Mouse (Mus musculus): ENCODE measurements around the gene Fuz. TPM values are rescaled to one million over a fixed set of nuclear protein-coding genes. Genes with fewer than 3 reads are reported as not detected.

The Fuz gene
- total RNA-seq, 2 experiments from 2014 or later: 20.4 to 22.9 TPM

GRCm38 (mm10) chr7:44877833-44878232 is 18.0 kb upstream of the Fuz start:
- intact Hi-C loops (cut with DNase I): no loop called here
- no peak for DNase-seq (ENCODE audit: low spot score in 2 of 2)

GRCm38 (mm10) chr7:44883036-44883435 is 12.8 kb upstream of the Fuz start:
- no peak for DNase-seq (ENCODE audit: low spot score in 2 of 2)
- intact Hi-C loops (cut with DNase I): no loop called here

DNA sequence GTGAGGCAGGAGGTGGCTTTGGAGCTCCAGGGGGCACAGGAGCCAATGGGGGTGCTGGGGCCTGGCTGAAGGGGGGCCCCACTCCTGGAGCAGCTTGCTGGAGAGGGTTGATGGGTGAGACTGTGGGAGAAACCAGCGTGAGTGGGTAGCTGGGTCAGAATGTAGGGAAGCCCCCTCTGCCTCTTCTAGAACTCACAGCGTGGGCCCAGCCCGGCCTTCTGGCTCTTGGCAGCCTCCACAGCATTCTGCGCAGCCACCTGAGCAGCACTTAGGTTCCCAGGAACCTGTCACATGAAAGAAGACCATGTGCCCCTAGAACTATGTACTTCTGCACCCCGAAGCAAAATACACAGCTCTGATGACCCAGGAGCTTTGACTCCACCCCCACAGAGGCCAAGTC is 11.2 kb upstream of the Fuz start:
- intact Hi-C loops (cut with DNase I): no loop called here
- DNase-seq (ENCODE audit: low spot score in 2 of 2): no peak

GRCm38 (mm10) chr7:44886964-44887363 is 8.9 kb upstream of the Fuz start:
- DNase-seq (ENCODE audit: low spot score in 2 of 2): no peak
- intact Hi-C loops (cut with DNase I): no loop called here

GRCm38 (mm10) chr7:44888256-44889105 is 7.4 kb upstream of the Fuz start:
- DNase-seq (ENCODE audit: low spot score in 2 of 2): no peak
- intact Hi-C loops (cut with DNase I): no loop called here

DNA sequence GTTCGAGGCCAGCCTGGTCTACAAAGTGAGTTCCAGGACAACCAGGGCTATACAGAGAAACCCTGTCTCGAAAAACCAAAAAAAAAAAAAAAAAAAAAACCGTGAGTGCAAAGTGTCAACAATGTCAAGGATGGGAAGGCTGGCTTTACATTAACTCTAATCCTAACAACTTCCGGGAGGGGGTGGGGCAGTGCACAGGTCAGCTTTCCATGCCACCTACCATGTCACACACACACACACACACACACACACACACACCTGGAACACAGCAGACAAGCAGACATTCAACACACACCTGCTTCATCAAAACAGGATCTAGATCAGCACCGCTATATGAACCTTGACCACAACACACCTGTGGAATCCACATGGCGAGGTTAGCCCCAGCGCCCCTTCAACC is 5.7 kb upstream of the Fuz start:
- intact Hi-C loops (cut with DNase I): loop anchor here (2.0 kb wide), 1 partner anchor 17 kb away; no protein-coding TSS in a partner anchor

DNA sequence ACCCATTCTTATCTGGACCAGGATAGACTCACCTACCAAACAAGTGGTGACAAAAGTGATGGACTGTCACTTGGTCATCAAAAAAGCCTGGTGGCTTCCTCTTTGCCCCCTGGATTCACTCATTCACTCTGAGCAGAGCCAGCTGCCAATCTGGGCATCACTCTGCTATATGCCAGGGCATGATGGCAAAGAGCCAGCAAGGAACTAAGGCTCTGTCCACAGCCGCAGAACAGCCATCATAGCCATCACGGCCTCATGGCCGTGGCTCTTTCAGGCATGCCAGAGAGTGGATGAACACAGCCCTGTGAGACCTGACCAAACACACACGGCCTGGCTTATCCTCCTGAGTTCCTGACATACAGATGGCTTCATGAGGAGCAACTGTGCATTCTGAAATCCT is 5.1 kb upstream of the Fuz start:
- no peak for DNase-seq (ENCODE audit: low spot score in 2 of 2)
- intact Hi-C loops (cut with DNase I): loop anchor here (2.0 kb wide), 1 partner anchor 18 kb away; no protein-coding TSS in a partner anchor

More for the DNA sequence above, 5.7 kb upstream of the Fuz start:
- DNase-seq (ENCODE audit: low spot score in 2 of 2): no peak

DNA sequence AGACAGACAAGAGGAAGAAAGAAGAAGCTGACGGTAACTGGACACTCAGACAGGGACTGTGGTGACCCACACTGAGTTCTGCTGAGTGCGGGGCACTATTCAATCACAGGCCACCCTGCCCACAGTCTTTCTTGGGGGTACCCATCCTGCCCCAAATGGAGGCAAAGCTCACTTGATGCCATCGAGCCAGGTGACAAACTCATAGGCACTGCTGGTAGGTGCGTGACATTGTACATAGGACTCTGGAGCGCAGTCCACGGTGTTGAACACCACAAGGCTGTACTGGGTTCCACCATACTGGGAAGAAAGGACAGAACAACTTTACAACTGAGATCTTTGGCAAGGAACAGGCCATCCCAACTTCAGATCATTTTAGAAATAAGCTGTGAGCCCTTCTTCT is 4.3 kb upstream of the Fuz start:
- intact Hi-C loops (cut with DNase I): loop anchor here (2.0 kb wide), 1 partner anchor 19 kb away; no protein-coding TSS in a partner anchor
- DNase-seq (ENCODE audit: low spot score in 2 of 2): no peak

DNA sequence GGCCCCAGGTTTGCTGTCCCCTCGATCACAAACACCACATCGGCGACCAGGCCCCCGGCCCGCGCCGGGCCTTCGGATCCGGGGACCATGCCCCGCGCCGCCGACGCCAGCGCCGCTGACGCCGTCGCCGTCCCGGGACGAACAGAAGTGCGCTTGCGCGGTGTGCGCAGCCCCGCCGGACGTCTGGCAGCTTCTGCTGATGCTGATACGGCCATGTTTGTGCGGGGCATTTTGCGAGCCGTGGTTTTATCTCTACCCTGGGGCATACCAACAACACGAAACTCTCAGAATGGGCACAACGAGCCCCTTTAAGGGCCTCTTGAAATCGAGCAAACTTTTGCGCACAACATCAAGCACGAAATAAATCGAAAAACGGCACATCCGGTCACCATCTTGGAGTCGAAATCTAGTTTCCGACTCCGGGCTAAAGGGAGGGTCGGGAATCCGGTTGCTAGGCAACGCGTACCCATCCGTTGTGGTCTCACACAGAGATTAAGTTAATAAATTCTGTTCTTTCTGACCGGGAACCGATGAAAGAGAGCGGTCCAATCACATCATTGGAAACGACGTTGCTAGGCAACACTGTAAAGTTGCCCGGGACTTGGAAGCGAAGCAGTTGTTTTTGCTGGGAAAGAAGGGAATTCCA is 3.5 kb upstream of the Fuz start, which contains the start of gene Med25:
TSS of gene Med25 (minus strand) at position 437 of the 646 bp plus-strand sequence.
- intact Hi-C loops (cut with DNase I): no loop called here
- DNase-seq (ENCODE audit: low spot score in 2 of 2): peak; percentile 95 to 96

DNA sequence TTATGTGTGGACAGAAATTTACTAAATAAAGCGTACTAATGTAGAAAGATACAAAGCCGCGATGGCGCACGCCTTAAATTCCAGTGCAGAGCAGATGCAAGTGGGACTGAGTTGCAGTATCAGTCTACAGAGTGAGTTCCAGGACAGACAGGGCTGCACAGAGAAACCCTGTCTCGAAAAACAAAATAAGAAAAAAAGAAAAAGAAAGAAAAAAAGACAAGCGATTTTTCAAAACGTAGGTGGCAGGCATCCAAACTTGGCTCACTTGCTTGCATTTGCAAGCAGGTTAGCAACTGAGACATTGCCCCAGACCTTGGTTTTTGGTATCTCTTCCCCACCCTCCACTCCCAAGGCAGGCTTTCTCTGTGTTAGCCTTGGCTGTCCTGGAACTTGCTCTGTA is 2.7 kb upstream of the Fuz start:
- DNase-seq (ENCODE audit: low spot score in 2 of 2): no peak
- intact Hi-C loops (cut with DNase I): no loop called here

DNA sequence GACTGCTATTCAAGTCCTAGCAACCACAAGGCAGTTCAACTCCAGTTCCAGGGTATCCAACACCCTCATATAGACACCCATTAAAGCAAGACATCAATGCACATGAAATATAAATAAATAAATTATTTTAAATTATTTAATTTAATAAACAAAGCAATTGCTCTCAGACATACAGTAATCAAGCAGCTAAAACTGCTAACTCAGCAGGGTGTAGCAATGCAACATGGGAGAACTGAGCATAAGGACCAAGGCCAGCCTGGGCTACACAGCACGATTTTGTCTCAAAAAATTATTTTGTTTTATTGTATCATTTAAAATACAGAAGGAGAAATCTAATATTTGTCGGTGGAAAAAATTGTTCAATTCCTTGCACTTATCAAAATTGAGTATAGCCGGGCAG is 1.7 kb upstream of the Fuz start:
- DNase-seq (ENCODE audit: low spot score in 2 of 2): no peak
- intact Hi-C loops (cut with DNase I): no loop called here

GRCm38 (mm10) chr7:44895206-44895592 is 680 bp upstream of the Fuz start:
- no peak for DNase-seq (ENCODE audit: low spot score in 2 of 2)
- intact Hi-C loops (cut with DNase I): no loop called here

DNA sequence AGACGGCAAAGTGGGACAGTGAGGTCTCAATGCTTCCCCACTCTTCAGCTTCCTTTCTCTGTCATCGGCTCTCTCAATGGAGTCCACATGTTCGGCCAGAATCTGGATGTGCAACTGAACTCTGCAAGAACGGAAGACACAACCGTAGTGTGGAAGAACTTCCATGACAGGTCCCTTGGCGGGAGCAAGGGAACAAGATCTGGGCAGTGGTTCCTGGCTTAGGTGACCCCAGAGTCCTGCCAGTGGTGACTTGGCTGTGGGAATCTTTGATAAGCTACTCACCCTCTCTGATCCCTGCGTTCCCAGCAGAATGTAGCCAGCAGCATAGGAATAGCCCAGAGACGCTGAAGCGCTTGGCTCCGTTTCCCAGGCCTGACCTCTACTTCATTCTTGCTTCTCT is 620 bp downstream of the Fuz start:
- DNase-seq (ENCODE audit: low spot score in 2 of 2): no peak
- intact Hi-C loops (cut with DNase I): no loop called here

DNA sequence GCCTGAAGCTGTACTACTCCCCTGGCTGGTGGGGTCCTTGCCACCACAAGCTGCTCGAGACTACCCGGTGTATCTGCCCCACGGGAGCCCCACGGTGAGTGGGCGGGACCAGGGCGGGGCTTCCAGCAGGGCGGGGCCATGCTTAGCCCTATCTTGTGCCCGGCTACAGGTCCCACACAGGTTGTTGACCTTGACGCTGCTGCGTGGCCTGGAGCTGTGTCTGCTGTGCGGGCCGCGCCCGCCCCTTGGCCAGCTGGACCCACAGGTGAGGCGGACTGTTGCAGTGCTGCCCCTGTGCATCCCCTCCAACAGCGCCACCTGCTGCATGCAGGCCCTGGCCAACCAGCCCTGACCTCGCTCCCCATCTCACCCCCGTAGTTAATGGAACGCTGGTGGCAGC is 2.7 kb downstream of the Fuz start:
- intact Hi-C loops (cut with DNase I): no loop called here
- DNase-seq (ENCODE audit: low spot score in 2 of 2): no peak

- intact Hi-C loops (cut with DNase I): no loop called here
- no peak for DNase-seq (ENCODE audit: low spot score in 2 of 2)
Measured at GRCm38 (mm10) chr7:44900632-44901031, 4.8 kb downstream of the Fuz start.

- intact Hi-C loops (cut with DNase I): no loop called here
- no peak for DNase-seq (ENCODE audit: low spot score in 2 of 2)
Measured at GRCm38 (mm10) chr7:44901230-44901722, 5.4 kb downstream of the Fuz start.

GRCm38 (mm10) chr7:44905430-44905829 is 9.6 kb downstream of the Fuz start:
- no peak for DNase-seq (ENCODE audit: low spot score in 2 of 2)
- intact Hi-C loops (cut with DNase I): no loop called here

- intact Hi-C loops (cut with DNase I): no loop called here
- DNase-seq (ENCODE audit: low spot score in 2 of 2): no peak
Measured at GRCm38 (mm10) chr7:44908706-44909476, 13.0 kb downstream of the Fuz start.

GRCm38 (mm10) chr7:44914396-44914795 is 18.5 kb downstream of the Fuz start:
- intact Hi-C loops (cut with DNase I): no loop called here
- DNase-seq (ENCODE audit: low spot score in 2 of 2): no peak

- intact Hi-C loops (cut with DNase I): no loop called here
- no peak for DNase-seq (ENCODE audit: low spot score in 2 of 2)
Measured at GRCm38 (mm10) chr7:44915314-44915713, 19.4 kb downstream of the Fuz start.

Data from left cerebral cortex, postnatal 14 days (tissue).